Mouse (Mus musculus) stomach, postnatal 0 days (tissue): ENCODE measurements at regions not wholly inside any gene's neighbourhood (a gene's known extent, or its start where the extent isn't known, plus 50 kb on each side); places are given as distances from the start of the nearest gene placed in this dataset.

Experiments
- CTCF ChIP-seq: IDR thresholded peaks from 2 replicates; pipeline ENCODE4 v1.5.1; 2016; ENCODE audit warnings: antibody characterized with exemption, low read depth, mild to moderate bottlenecking, moderate library complexity
- EP300 ChIP-seq: optimal IDR thresholded peaks from 2 replicates; pipeline ENCODE3; 2016; ENCODE audit warnings: antibody characterized with exemption

GRCm38 (mm10) chr8:79550151-79550550 lies 89.3 kb upstream of the Otud4 start:
- TF ChIP-seq EP300 (no peak), CTCF (no peak)
